Mouse (Mus musculus): ENCODE data around the gene 2210408I21Rik. TPM values are rescaled to one million over a fixed set of nuclear protein-coding genes. Genes with fewer than 3 reads are reported as not detected.
"Not testable (repeated sequence)": the region's sequence is repeated elsewhere in the genome, so short reads cannot be mapped to it uniquely, and the experiment has no call there.

Gene 2210408I21Rik
- total RNA-seq (2021): 10 to 100 TPM; 18.9 to 20.3 TPM

DNA sequence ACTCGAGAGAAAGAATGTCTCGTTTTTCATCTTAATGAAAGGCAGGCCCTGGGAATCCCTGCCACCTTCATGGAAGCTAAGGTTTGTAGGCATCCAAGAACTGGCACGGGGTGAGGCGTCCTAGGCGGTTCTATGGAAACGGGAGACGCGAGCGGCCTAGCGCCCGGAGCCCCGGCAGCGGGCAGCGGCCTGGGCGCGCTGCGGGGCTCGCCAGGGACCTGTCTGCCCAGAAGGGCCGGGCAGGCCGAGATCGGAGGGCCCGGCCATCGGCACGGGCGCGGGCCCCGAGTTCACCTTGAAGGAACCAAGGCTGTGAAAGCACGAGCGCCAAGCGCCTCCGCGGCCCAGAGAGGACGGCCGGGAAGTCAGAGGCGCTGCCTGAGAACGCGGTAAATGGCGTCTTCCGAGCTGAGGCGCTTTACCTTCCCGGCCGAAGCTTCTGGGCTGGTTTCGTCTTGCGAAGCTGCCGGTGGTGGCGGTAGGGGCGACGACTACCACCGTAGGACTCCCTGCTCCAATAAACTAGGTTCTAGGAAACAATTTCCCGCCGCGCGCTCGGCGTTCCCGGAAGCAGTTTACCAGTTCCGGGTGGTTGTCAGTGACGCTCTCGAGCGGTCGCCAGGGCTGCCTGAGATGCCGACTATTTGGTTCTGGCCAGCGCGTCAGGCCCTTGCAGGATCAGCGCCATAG is at the start of gene 2210408I21Rik, which contains the start of gene Slf1:
TSS of gene 2210408I21Rik (plus strand) at position 610 of the 690 bp plus-strand sequence.
TSS of gene Slf1 (minus strand) at position 543 of the 690 bp plus-strand sequence.
- DNase-seq (ENCODE audit: extremely low spot score in 1 of 2, low spot score in 1 of 2): peak; percentile 80 to 83

DNA sequence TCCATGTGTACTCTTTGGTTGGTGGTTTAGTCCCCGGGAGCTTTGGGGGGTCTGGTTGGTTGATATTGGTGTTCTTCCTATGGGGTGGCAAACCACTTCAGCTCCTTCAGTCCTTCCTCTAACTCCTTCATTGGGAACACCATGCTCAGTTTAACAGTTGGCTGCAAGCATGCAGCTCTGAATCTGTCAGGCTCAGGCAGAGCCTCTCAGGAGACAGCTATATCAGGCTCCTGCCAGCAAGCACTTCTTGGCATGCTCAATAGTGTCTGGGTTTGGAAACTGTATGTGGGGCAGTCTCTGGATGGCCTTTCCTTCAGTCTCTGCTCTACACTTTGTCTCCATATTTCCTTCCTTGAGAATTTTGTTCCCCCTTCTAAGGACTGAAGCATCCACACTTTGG is 42.5 kb upstream of the 2210408I21Rik start:
- DNase-seq (ENCODE audit: extremely low spot score in 1 of 2, low spot score in 1 of 2): not testable (repeated sequence)

DNA sequence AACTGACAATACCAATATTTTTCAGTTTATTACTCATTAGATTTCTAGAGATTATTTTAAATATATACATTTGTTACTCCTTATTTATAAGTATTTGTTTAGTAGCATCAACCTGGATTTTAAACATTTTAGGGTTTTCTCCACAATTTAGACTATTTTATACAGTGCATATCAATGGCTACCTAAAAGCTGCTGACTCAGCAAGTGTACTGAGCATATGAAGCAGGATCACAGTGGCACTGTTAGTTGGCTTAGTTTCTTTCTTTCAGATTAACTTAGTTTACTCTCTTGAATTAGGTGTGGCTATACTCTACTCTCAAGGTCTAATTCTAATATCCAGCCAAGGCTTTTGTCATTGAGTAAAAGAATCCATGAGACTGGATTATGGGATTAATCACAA is 27.6 kb upstream of the 2210408I21Rik start:
- DNase-seq (ENCODE audit: extremely low spot score in 1 of 2, low spot score in 1 of 2): no peak

DNA sequence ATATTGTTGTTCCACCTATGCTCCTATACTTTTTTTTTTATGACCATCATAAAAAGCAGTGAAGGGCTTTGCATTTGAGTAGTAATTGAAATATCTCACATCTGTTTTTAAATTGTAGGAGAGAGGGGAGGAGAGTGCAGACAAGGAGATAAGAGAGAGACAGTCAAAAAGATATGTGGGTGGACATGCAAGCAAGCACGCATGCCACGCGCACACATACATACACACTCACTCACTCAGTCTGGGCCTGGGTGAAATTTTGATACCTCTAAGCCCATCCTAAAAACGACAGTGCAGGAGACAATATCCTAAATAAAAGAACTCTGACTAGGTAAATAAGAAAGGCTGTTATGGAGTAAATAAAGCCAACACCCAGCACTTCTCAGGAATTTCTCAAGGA is 16.6 kb upstream of the 2210408I21Rik start:
- DNase-seq (ENCODE audit: extremely low spot score in 1 of 2, low spot score in 1 of 2): no peak

DNA sequence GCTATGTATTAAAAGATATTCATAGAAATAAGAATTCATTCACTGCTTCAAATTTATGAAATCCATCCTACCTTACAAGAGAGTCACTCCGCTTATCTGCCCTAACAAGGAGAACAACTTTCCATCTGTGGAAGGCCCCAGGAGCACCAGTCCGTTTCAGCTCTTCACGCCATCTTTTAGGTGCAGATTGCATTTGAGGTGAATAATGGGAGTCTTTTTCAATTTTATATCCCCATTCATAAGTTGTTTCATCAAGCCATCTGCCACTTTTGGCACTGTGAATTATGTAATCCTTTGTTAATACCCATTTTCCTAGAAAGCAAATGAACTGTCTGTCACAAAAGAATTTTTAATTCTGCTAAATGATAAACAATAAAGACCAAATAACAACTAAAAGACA is 10.2 kb upstream of the 2210408I21Rik start:
- no peak for DNase-seq (ENCODE audit: extremely low spot score in 1 of 2, low spot score in 1 of 2)

DNA sequence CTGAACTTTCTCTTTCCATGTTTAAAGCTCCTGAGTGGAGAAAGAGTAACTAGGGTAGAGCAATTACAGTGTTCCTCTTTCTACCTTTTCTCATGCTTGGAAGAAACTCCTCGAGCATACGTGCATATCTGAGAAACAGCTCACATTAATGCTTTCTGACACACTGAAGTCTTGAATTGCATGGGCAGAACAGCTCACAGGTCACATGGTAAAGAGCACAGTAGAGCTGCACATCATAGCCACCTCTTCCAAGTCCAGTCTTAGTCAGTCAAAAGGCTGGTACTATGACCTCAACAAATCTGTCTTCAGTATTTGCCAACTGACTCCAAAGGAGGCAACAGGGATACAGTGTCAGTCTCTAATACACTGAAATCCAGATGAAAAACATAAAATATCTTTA is 7.1 kb upstream of the 2210408I21Rik start:
- DNase-seq (ENCODE audit: extremely low spot score in 1 of 2, low spot score in 1 of 2): no peak

DNA sequence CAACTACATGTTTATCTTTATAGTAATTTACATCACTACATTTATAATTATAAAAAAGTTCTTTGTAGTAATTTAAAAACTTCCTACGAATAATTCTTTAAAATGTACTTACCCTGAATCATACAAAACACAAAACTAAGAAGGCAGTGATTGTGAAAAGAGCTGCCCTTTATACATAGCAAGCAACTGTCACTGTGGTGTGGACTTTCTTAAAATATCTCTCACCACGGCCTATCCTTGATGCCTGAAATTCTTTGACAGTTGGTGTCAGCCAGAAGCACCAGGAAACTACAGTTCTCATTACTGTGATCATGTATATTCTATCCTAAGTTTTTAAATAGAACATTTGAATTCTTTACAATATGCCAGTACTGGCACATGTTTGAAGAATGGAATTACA is 4.2 kb upstream of the 2210408I21Rik start:
- no peak for DNase-seq (ENCODE audit: extremely low spot score in 1 of 2, low spot score in 1 of 2)

DNA sequence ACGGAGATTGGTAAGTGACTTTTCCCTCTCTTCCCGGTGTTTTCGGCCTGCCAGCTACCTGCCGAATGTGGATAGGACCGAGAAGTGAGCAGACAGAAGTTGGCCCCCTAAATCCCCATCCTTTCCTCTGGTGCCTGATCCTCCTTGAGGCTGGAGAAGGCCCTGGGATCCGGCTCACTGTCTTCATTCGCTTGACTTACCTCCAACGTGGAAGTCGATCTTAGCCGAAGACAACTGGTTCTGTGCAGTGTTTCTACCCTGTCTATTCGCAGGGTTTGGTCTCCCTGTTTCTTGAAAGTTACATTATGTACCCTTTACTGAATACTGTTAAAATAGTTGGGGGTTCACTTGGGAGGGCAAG is 261 bp downstream of the 2210408I21Rik start:
- DNase-seq (ENCODE audit: extremely low spot score in 1 of 2, low spot score in 1 of 2): no peak

DNA sequence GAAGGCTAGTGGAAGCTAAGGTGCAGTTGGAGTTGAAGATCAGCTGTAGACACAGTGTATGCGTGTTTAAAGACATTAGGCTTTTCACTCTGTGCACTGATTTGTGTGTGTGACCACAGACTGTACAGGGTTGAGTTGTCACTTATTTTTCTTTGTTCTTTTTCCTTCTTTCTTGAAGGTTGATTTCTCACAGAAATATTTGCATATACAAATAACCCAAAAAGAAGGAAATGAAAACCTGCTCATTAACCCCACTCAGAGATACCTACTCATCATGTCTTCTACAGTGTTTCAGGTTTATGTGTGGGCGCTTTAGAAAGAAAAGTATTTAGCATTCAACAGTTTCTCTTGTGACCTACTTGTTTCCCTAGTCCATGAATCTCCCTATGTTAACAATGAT is 5.5 kb downstream of the 2210408I21Rik start:
- no peak for DNase-seq (ENCODE audit: extremely low spot score in 1 of 2, low spot score in 1 of 2)

DNA sequence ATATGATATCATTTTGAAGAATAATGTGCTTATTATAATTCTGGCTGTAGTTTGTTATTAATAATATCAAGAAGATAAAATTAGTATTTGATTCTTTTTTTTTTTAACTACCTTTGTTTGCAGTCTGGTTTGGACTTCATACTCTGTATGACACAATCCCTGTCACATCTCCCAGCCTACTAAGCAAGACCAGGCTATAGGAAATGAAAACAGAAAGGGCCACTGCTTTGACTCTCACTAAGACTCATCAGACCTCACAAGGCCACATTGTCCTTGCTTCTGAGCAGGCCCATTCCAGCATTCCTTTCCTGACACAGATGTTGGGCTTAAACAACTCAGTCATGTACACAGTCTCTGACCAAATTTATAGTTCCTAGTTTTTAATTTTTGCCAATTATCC is 42.6 kb downstream of the 2210408I21Rik start:
- DNase-seq (ENCODE audit: extremely low spot score in 1 of 2, low spot score in 1 of 2): no peak

DNA sequence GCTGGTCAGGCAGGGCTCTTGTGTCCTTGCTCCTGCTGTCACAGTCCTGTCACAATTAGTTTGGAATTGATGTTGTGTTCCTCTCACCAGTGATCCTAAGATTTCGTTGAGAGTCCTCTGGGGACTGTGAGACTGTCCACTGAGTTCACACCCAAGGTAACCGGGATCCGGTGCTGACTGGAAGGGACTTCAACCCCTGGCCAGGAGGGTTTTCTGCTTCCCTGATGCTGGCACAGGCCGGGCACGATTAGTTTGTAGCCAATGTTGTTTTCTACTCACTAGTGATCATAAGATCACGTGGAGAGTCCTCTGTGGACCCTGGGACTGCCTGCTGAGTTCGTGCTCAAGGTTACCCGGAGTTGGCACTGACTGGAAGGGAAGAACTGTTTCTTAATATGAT is 55.3 kb downstream of the 2210408I21Rik start:
- DNase-seq (ENCODE audit: extremely low spot score in 1 of 2, low spot score in 1 of 2): no peak

DNA sequence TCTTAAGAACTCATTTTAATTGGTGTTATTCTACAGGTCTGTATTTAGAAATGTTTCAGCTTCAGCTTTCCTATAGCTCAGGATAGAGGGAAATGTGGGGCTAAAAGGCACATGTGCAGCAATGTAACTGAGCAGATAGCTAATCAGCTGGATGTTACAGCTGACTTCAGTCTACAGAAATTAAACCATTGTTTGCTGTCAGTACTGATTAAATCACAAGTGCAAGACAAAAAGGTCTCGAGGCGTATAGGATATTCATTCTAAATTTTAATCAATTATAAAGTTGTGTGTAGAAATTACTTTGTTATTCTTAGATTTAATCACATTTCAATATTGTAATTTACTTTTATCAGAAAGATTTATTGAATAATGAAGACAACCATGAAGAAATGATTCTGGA is 56.9 kb downstream of the 2210408I21Rik start:
- no peak for DNase-seq (ENCODE audit: extremely low spot score in 1 of 2, low spot score in 1 of 2)

DNA sequence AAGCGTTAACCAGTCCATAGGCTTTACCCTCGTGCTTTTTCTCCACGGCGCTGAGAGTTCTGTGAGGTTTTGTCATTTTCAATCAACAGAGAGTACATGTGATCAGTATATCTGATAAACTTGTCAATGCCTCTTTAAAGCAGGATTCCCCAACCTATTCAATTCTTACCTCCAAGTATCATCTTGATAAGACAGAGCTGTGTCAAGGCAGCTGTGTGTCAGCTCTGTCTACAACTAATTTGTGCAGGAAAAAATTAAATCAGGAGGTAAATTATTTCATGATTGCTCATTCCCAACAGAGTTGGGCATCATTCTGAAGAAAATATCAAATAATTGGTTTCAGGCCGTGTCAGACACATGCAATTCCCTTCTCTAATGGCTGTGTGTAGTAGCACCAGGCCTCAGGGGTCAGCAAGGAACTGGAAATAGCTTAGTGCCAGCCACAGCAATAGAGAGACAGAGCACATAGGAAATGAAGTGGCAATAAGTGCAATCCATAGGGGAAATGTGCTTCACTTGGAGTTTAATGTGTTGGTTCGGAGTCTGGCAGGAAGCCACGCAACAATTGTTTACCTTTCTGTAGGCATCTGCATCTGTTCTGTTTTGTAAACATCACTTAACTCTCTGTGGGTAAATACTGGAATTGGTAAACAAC is 73.6 kb downstream of the 2210408I21Rik start:
- no peak for DNase-seq (ENCODE audit: extremely low spot score in 1 of 2, low spot score in 1 of 2)

DNA sequence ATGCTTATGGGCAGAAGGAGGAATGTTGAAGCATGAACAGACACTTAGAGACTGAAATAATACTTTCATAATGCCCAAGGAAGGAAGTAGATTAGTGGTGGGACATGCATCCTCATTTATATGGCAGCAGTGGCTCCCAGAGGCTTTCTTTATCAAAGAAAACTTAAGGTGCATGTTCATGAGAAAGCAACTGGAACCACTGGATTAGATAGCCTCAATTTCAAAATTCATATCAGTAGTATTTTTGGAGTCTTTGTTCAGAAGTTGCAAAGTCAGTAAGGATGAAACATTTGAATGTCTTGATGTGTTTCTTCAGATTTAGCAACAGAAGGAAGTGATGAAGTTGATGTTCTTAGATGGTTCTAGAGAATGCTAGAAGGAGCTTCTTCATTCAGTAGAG is 77.9 kb downstream of the 2210408I21Rik start:
- DNase-seq (ENCODE audit: extremely low spot score in 1 of 2, low spot score in 1 of 2): no peak

DNA sequence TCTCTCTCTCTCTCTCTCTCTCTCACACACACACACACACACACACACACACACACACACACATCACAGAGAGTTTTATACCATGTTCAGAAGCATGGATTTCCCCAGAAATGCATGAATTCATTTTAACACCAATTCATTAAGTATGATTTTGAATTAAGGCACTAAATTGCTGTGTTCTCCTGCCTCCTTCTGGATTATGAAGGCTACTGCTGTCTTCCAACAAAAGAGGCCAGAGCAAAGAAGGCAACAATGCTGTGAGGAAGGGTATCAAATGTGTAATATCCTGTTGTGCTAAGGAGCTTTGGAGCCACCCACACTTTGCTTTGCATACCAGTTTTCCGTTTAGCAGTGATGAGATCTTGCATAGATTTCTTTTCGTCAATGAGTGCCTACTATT is 80.1 kb downstream of the 2210408I21Rik start:
- DNase-seq (ENCODE audit: extremely low spot score in 1 of 2, low spot score in 1 of 2): no peak

DNA sequence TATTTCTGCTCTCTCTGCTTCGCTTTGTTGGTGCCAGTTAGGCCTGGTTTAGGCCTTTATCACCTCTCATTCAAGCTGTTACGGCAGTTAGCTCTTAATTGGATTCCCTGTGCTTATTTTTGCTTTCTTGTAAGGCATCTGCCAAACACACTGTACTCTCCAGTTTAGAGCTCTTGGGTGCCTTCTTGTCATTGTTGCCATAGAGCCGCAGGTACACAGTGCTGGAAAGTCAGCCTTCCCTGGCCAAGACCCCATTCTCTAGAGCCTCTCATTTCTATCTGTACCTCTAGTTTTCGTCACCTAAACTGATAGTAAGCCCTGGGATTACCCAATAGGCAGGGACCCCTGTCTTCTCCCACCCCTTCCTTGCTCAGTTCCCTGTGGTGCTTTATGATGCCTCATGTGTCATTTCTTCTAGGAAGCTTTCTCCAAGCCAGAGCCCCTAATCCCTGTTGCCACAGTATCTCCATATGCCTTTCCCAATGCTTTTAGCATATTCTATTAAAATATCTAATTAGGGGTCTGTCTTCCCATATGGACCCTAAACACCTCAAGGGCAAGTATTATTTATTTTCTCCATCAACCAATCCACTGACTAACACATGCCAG is 82.4 kb downstream of the 2210408I21Rik start:
- DNase-seq (ENCODE audit: extremely low spot score in 1 of 2, low spot score in 1 of 2): no peak

DNA sequence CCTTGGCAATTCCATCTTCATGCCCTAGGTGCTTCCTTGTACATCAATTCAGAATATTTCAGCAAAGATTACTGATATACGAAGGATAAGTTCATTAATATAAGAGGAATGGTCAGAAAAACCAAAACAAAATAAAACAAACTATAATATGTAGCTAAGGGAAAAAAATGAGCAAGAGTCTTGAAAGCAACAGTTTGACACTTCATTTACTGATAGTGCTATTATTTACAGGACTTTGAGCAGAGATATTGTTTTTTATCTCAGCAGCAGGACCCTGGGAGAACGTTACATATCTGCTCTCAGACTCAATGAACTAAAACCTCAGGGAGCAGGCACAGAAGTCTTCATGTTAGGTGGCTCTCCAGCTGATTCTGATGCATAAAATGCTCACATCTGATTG is 85.7 kb downstream of the 2210408I21Rik start:
- DNase-seq (ENCODE audit: extremely low spot score in 1 of 2, low spot score in 1 of 2): no peak

DNA sequence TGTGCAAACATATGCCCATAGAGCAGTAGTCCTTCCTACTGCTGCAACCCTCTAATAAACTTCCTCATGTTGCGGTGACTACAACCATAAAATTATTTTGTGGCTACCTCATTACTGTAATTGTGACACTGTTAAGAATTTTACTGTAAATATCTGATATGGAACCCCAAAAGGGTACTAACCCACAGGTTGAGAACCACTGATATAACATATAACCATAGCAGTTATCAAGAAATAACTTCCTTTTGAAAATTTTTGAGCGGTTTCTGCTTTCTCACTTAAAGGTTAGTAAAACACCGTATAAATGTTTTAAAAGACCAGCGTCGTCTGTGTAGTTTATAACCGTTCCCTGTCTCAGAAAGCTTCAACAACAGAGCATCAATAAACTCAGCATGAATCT is 121.2 kb downstream of the 2210408I21Rik start:
- no peak for DNase-seq (ENCODE audit: extremely low spot score in 1 of 2, low spot score in 1 of 2)

DNA sequence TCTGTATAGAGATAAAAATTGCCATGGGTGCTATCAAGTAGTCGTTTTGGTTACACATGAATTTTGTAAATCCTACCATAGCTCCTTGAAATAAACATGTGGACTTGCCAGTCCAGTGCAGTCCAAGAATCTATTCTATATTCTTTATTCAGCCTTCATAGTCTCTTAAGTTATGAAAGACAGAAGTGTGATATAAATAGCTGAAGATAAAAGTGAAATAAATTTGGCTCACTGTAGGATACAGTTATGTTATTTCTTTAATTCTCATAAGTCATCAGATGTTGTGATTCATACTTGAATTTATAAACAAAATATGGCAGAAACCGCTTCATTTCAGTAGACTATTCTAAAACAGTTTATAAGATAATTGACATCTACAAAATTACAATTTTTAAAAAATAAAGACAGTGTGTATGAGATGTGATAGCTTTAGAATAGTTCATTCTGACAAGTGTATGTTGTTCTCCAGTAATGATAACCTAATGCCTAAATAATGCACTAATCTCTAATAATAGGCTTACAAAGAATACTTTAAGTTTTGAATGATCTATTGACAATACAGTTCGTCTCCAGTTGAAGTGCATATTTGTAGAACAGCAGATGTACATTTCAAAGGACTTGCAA is 127.5 kb downstream of the 2210408I21Rik start:
- no peak for DNase-seq (ENCODE audit: extremely low spot score in 1 of 2, low spot score in 1 of 2)

DNA sequence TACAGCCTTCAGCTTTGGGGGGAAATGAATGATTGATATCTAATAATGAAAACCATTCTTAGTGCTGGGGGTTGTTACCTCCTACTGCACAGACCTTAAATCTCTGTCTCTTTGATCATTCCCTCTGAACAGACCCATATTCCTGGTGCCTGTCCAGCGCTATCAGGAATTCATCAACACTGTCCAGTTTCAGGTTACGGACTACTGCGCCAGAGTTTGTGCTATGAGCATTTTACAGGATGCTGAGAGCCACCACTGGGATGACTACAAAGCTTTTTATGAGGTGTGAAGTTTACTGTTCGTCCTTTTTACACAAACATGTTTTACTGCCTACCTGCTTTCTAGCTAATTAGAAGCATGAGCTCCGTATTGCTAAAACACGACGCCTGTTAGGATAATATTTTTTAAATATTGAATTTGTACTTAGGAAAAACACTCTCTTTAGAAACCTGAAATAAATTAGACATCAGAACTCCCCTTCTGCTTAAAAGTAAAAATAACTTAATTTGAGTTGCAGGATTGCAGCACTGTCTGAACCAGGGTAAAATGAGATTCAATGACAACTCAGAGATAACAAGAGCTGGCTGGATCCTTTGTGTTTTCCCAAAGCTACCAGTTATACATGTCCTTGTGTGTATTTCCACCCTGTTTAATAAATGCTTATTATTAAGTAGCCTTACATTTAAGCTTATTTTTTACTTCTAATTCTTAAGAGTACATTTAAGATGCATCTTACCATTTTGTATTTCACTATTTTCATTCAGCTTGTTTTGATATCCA is 128.2 kb downstream of the 2210408I21Rik start:
- no peak for DNase-seq (ENCODE audit: extremely low spot score in 1 of 2, low spot score in 1 of 2)

DNA sequence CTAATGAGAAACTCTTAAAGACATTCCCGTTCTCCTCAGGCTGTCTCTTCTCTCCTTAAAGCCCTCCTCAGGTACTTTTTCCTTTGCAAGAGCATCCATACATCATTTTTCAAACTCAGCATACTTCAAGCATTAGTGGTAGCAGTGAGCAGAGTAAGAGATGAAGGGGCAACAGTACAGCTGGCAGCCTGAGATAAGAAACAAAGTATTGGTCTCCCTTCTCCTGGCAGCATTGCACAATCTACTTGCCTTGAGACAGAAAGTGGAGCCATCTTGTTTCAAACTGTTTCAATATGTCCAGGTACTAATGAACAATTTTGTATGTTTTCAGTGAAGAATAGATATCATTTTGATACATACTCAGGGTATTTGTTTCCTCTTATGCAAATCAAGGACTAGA is 129.1 kb downstream of the 2210408I21Rik start:
- no peak for DNase-seq (ENCODE audit: extremely low spot score in 1 of 2, low spot score in 1 of 2)
